Mouse (Mus musculus) midbrain, embryonic 15.5 days (tissue): Measurements from ENCODE around the gene Acot6. TPM values are rescaled to one million over a fixed set of nuclear protein-coding genes. Genes with fewer than 3 reads are reported as not detected.
A peak's percentile ranks its signal among the peaks of the same experiment; 100 is the strongest.
"Not testable (repeated sequence)": the region's sequence is repeated elsewhere in the genome, so short reads cannot be mapped to it uniquely, and the experiment has no call there.

ENCODE experiments used
- ATAC-seq: fragments of 200-750 bp; cut with Nextera tagmentation; replicated peaks from 2 replicates; pipeline ENCODE4 v1.8.0; 2017; ENCODE audit warnings: moderate TSS enrichment
- H3K27ac ChIP-seq: fragments of 300-500 bp; sonication (generic); 2 replicates; pipeline ENCODE4 v1.5.1; 2015; ENCODE audit warnings: mild to moderate bottlenecking, inconsistent platforms
- H3K27me3 ChIP-seq: fragments of 300-500 bp; sonication (generic); replicated peaks from 2 replicates; pipeline ENCODE4 v1.6.1; 2015; ENCODE audit warnings: inconsistent platforms
- H3K36me3 ChIP-seq: fragments of 300-500 bp; sonication (generic); replicated peaks from 2 replicates; pipeline ENCODE4 v1.6.1; 2015; ENCODE audit warnings: inconsistent platforms
- H3K4me1 ChIP-seq: fragments of 300-500 bp; sonication (generic); 2 replicates; pipeline ENCODE4 v1.6.1; 2015; ENCODE audit warnings: inconsistent platforms
- H3K4me2 ChIP-seq: fragments of 300-500 bp; sonication (generic); 2 replicates; pipeline ENCODE4 v1.6.1; 2015; ENCODE audit warnings: inconsistent platforms, mild to moderate bottlenecking, moderate library complexity
- H3K4me3 ChIP-seq: fragments of 300-500 bp; sonication (generic); 2 replicates; pipeline ENCODE4 v1.5.1; 2015; ENCODE audit warnings: mild to moderate bottlenecking, inconsistent platforms
- H3K9ac ChIP-seq: fragments of 300-500 bp; sonication (generic); 2 replicates; pipeline ENCODE4 v1.6.1; 2015; ENCODE audit warnings: mild to moderate bottlenecking, inconsistent platforms
- H3K9me3 ChIP-seq: fragments of 300-500 bp; sonication (generic); 2 replicates; pipeline ENCODE4 v1.6.1; 2016; ENCODE audit warnings: inconsistent platforms
- WGBS: fragments of 180-500 bp; shearing (Covaris S2); methylation state at CpG from one replicate; pipeline ENCODE4 v1.1.7; 2015; ENCODE audit warnings: mixed read lengths; 5-methylcytosine and 5-hydroxymethylcytosine counted together
- polyA plus RNA-seq: library from polyadenylated mRNA; unstranded; fragments of >200 nt; fragmentation: Nextera tagmentation; extraction: Ambion mirVana; gene quantifications from 2 replicates; pipeline ENCODE4 v1.2.1, GENCODE M21; 2015

Gene Acot6
- 1.1 and 1.3 TPM in 2 replicates for polyA plus RNA-seq

DNA sequence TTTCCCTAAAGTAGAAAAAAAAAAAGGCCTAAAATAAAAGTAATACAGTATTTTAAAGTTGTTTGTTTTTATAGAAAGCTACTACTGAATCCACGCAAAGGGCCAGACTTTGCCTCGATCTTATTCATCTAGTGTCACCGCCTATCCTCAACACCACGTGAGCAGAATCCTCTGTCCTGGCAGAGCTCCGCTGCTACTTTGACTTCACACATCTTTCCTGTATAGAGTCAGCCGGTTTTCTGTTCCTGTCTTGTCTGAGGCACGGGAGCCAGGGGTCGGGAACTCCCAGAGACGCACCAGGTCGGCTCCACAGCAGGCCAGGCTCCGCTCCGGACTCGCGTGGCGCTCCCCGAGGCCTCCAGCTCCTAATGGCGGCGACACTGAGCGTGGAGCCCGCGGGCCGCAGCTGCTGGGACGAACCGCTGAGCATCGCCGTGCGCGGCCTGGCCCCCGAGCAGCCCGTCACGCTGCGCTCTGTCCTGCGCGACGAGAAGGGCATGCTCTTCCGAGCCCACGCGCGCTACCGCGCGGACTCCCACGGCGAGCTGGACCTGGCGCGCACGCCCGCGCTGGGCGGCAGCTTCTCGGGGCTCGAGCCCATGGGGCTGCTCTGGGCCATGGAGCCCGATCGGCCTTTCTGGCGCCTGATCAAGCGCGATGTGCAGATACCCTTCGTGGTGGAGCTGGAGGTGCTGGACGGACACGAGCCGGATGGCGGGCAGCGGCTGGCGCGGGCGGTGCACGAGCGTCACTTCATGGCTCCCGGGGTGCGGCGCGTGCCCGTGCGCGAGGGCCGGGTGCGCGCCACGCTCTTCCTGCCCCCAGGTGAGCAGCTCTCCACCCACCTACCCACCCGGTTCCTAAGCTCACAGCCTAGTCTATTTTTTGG, at the start of gene Acot6:
TSS of gene Acot6 (plus strand) at position 51 of the 889 bp plus-strand sequence.
- peak within 1 kb of the TSS; percentile 72 for H3K27ac ChIP-seq
- peak within 1 kb of the TSS; percentile 74 for H3K4me2 ChIP-seq
- peak within 1 kb of the TSS; percentile 57 for H3K4me3 ChIP-seq
- peak within 1 kb of the TSS; percentile 61 for H3K9ac ChIP-seq
- under 1% methylated on average over 80 of the region's 80 CpGs for WGBS
- not testable (repeated sequence) for H3K9me3 ChIP-seq, H3K4me1 ChIP-seq, H3K36me3 ChIP-seq, H3K27me3 ChIP-seq
- peak; percentile 81 for ATAC-seq

DNA sequence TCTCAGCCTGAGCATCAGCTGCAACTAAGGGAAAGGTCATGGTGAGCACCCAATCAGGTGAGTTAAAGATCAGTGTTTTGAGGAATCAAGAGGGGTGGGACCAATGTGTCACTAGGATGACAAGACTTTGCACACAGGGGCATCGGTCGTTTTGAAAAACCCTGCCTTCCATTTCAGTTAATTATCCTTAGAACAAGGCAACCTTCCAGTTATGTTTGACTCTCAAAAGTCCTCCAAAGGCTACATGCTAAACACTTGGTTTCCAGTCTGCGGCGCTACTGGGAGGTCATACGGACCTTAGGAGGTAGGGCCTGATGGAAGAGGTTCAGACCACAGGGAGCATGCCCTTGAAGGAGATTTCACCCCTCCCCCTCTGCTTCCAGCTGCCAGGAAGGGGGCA, 49.7 kb upstream of the Acot6 start:
- H3K4me3 ChIP-seq, ATAC-seq: not testable (repeated sequence)
- 87% methylated on average over 5 of the region's 5 CpGs for WGBS

DNA sequence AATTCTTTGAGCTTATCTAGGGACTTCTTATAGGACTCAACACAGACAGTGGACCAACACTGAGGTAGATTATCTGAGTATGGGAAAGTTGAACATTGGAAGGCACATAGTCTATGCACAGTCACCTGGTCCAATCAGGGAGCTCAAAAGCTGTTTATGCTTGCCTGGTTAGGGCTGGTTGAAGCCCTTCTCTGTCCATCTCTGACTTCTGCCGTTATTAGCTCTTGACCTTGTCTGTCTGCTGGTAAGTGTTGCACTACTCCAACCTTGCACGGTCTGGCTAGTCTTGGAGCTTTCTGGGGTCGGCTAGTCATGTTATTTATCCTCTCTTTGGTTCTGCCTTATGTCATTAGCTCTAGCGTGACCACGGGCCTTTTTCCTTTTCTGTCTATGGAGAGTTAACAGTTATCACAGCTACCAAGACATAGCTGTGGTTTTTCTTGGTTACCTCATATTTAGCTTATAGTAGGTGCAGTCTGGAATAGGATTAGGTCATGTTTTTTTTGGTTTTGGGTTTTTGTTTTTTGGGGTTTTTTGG, 48.4 kb upstream of the Acot6 start, which contains the start of gene Acot3:
TSS of gene Acot3 (plus strand) at position 208 of the 538 bp plus-strand sequence.
- H3K9ac ChIP-seq, result no peak within 1 kb of the TSS
- no peak for ATAC-seq
- no peaks in the 10 kb centered on the region for H3K9me3 ChIP-seq
- H3K27ac ChIP-seq, result no peak within 1 kb of the TSS
- WGBS, result 77% methylated on average over 5 of the region's 5 CpGs
- no peaks in the 10 kb centered on the region for H3K36me3 ChIP-seq
- peak within 1 kb of the TSS; percentile 84 for H3K4me2 ChIP-seq
- H3K4me1 ChIP-seq, result peaks cover 5% of the 10 kb centered on the region
- H3K4me3 ChIP-seq, result peak within 1 kb of the TSS; percentile 50; the same call in 1 of the 2 replicates
- peaks cover 8% of the 10 kb centered on the region; the same call in 1 of the 2 replicates for H3K27me3 ChIP-seq

More for the DNA sequence above, 49.7 kb upstream of the Acot6 start:
- H3K4me1 ChIP-seq, H3K27me3 ChIP-seq, H3K4me2 ChIP-seq, H3K9ac ChIP-seq, H3K36me3 ChIP-seq, H3K27ac ChIP-seq, H3K9me3 ChIP-seq: not testable (repeated sequence)

GRCm38 (mm10) chr12:84052609-84053008, 47.8 kb upstream of the Acot6 start:
- H3K36me3 ChIP-seq, result no peaks in the 10 kb centered on the region
- H3K27ac ChIP-seq, result no peak overlapping the region
- H3K4me2 ChIP-seq, result peak overlapping the region; percentile 84; the same call in 1 of the 2 replicates
- WGBS, result 87% methylated on average over 7 of the region's 7 CpGs
- ATAC-seq, result no peak
- no peak overlapping the region for H3K4me3 ChIP-seq
- no peaks in the 10 kb centered on the region for H3K9me3 ChIP-seq
- H3K27me3 ChIP-seq, result peaks cover 8% of the 10 kb centered on the region; the same call in 1 of the 2 replicates
- H3K4me1 ChIP-seq, result peaks cover 5% of the 10 kb centered on the region
- H3K9ac ChIP-seq, result no peak overlapping the region

GRCm38 (mm10) chr12:84053173-84053572, 47.3 kb upstream of the Acot6 start:
- Histone ChIP-seq H3K27me3 (peaks cover 8% of the 10 kb centered on the region; the same call in 1 of the 2 replicates), H3K4me3 (peak overlapping the region; percentile 50), H3K9ac (peak overlapping the region; percentile 46), H3K4me1 (peaks cover 5% of the 10 kb centered on the region), H3K27ac (no peak overlapping the region), H3K9me3 (no peaks in the 10 kb centered on the region), H3K4me2 (peak overlapping the region; percentile 84), H3K36me3 (no peaks in the 10 kb centered on the region)
- ATAC-seq, result no peak
- WGBS, result 6% methylated on average over 16 of the region's 16 CpGs

DNA sequence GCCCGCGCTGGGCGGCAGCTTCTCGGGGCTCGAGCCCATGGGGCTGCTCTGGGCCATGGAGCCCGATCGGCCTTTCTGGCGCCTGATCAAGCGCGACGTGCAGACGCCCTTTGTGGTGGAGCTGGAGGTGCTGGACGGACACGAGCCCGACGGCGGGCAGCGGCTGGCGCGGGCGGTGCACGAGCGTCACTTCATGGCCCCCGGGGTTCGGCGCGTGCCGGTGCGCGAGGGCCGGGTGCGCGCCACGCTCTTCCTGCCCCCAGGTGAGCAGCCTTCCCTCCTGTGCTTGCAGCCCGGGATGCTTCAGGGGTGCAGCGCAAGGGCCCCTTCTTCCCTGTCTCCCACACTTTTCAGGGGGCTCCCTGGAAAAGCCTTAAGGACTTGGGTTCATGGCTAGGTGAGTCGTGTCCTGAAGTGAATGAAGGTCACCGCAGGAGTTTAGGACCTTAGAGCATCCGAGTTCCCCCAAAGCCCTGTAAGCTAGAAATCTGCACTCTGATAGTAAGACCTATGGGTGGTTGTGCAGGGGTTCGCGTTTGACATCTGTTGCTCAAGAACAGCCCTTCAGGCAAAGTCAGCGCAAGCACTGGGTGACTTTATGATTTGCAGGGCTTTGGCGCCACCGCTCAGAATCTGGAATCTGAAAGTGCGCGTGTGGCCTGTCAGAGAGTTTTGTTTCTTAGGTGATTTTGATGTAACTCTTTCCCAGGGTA, 46.6 kb upstream of the Acot6 start:
- Histone ChIP-seq H3K27ac (no peak overlapping the region), H3K9me3 (no peaks in the 10 kb centered on the region), H3K4me3 (peak overlapping the region; percentile 50), H3K27me3 (peaks cover 8% of the 10 kb centered on the region; the same call in 1 of the 2 replicates), H3K4me1 (peaks cover 5% of the 10 kb centered on the region), H3K4me2 (peak overlapping the region; percentile 84), H3K36me3 (no peaks in the 10 kb centered on the region), H3K9ac (peak overlapping the region; percentile 46)
- no peak for ATAC-seq
- WGBS, result 2% methylated on average over 40 of the region's 46 CpGs

GRCm38 (mm10) chr12:84060946-84061345, 39.5 kb upstream of the Acot6 start:
- no peak overlapping the region for H3K9ac ChIP-seq
- WGBS, result 35% methylated on average over 2 of the region's 2 CpGs
- no peak overlapping the region for H3K4me2 ChIP-seq
- no peaks in the 10 kb centered on the region for H3K27me3 ChIP-seq
- H3K36me3 ChIP-seq, result no peaks in the 10 kb centered on the region
- no peaks in the 10 kb centered on the region for H3K9me3 ChIP-seq
- no peaks in the 10 kb centered on the region for H3K4me1 ChIP-seq
- no peak overlapping the region for H3K4me3 ChIP-seq
- no peak overlapping the region for H3K27ac ChIP-seq
- no peak for ATAC-seq

DNA sequence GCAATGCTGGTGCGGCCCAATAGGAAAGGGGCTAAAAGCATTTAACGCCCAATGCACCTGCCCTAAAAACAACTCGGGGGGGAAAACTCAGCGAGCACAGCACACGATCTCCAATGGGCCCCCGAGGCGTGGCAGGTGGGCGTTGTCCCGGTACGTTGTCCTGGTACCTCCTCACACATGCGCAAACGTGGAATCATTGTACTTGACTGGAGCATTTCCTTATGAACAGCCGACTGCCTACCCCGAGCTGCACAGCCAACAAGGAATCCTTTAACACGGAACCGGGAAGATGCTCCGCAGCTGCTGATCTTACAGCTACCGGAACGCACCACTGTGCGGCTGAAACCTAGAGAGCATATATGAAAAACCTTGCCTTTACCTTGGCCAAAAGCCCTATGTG, 38.1 kb upstream of the Acot6 start:
- no peaks in the 10 kb centered on the region for H3K4me1 ChIP-seq
- no peaks in the 10 kb centered on the region for H3K9me3 ChIP-seq
- H3K27me3 ChIP-seq, result no peaks in the 10 kb centered on the region
- no peak overlapping the region for H3K4me2 ChIP-seq
- no peak overlapping the region for H3K4me3 ChIP-seq
- WGBS, result 96% methylated on average over 20 of the region's 20 CpGs
- no peak for ATAC-seq
- H3K36me3 ChIP-seq, result no peaks in the 10 kb centered on the region
- H3K27ac ChIP-seq, result no peak overlapping the region
- no peak overlapping the region for H3K9ac ChIP-seq

DNA sequence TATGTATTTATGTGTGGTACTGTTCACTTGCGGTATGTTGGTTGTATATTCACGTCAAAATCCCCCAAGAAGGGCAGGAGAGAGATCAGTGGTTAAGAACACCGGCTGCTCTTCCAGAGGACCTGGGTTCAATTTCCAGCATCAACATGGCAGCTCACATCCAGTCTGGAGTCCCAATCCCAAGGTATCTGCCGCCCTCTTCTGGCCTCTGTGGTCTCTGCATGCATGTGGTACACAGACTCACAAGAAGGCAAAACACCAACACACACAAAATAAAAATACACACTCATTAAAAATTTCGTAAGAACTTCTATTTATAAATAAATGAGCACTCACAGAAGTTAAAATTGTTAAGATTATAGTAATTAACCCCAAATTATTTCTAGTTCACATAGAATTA, 37.2 kb upstream of the Acot6 start:
- H3K9me3 ChIP-seq, result no peaks in the 10 kb centered on the region
- peaks cover 5% of the 10 kb centered on the region for H3K27me3 ChIP-seq
- H3K4me1 ChIP-seq, result no peaks in the 10 kb centered on the region
- H3K4me3 ChIP-seq, result no peak overlapping the region
- 70% methylated on average over 5 of the region's 5 CpGs for WGBS
- no peak overlapping the region for H3K9ac ChIP-seq
- H3K27ac ChIP-seq, result no peak overlapping the region
- H3K4me2 ChIP-seq, result no peak overlapping the region
- no peaks in the 10 kb centered on the region for H3K36me3 ChIP-seq
- no peak for ATAC-seq

DNA sequence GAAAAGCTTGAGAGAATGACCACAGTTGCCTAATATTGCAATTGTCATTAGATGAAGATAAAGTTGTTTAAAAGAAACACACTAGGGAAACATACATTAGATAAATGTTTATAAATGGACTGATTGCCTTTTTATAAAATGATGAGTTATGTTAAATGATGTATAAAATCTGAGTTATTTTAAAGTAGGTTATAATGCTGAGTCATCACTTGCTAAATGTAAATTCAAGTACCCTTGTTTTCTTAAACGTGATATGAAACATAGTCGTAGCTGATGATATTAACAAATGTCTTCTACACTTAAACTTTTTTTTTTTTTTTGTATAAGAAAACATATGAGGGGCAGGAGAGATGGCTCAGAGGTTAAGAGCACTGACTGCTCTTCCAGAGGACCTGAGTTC, 36.6 kb upstream of the Acot6 start:
- no peak for ATAC-seq
- H3K36me3 ChIP-seq, result no peaks in the 10 kb centered on the region
- no peaks in the 10 kb centered on the region for H3K9me3 ChIP-seq
- no peak overlapping the region for H3K4me2 ChIP-seq
- H3K27me3 ChIP-seq, result peaks cover 11% of the 10 kb centered on the region
- 86% methylated on average over 2 of the region's 2 CpGs for WGBS
- no peaks in the 10 kb centered on the region for H3K4me1 ChIP-seq
- no peak overlapping the region for H3K27ac ChIP-seq
- no peak overlapping the region for H3K4me3 ChIP-seq
- no peak overlapping the region for H3K9ac ChIP-seq

- Histone ChIP-seq H3K9me3 (no peaks in the 10 kb centered on the region), H3K4me1 (no peaks in the 10 kb centered on the region), H3K27me3 (peaks cover 17% of the 10 kb centered on the region), H3K4me2 (no peak overlapping the region), H3K27ac (no peak overlapping the region), H3K4me3 (no peak overlapping the region), H3K9ac (no peak overlapping the region), H3K36me3 (no peaks in the 10 kb centered on the region)
- ATAC-seq, result no peak
- WGBS, result 76% methylated on average over 8 of the region's 8 CpGs
These were observed 35.8 kb upstream of the Acot6 start for GRCm38 (mm10) chr12:84064621-84065020.

DNA sequence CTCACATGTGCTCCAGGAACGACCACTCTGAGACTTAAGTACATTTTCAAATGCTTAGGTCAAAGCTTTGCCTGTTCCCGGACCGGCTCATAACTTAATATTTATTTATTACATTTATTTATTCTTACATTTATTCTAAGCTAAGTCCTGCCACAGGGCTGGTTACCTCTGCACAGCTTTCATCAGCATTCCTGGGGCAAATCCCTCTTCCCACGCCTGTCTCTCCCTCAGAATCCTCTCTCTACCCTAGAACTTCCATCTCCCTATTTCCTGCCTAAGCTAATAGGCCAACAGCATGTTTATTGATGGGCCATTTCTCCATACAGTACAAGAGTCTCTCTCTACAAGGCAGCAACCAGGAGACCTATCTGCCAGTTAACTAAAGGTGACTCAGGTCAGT, 32.7 kb upstream of the Acot6 start:
- 85% methylated on average over 4 of the region's 4 CpGs for WGBS
- H3K4me1 ChIP-seq, result no peaks in the 10 kb centered on the region
- peaks cover 19% of the 10 kb centered on the region for H3K27me3 ChIP-seq
- no peak overlapping the region for H3K4me3 ChIP-seq
- no peak overlapping the region for H3K27ac ChIP-seq
- no peak overlapping the region for H3K4me2 ChIP-seq
- no peak overlapping the region for H3K9ac ChIP-seq
- no peaks in the 10 kb centered on the region for H3K36me3 ChIP-seq
- ATAC-seq, result no peak
- H3K9me3 ChIP-seq, result no peaks in the 10 kb centered on the region
